Mouse (Mus musculus) liver, embryonic 12.5 days (tissue): ENCODE results near the gene Dpm1. TPM values are rescaled to one million over a fixed set of nuclear protein-coding genes. Genes with fewer than 3 reads are reported as not detected.

Experiments
- ATAC-seq: fragments of 200-750 bp; cut with Nextera tagmentation; 2 replicates; pipeline ENCODE4 v1.8.0; 2017; ENCODE audit warnings: moderate number of reproducible peaks, mild to moderate bottlenecking, moderate library complexity
- H3K27ac ChIP-seq: fragments of 300-500 bp; sonication (generic); 2 replicates; pipeline ENCODE4 v1.5.1; 2016; ENCODE audit warnings: mild to moderate bottlenecking
- H3K27me3 ChIP-seq: fragments of 300-500 bp; sonication (generic); replicated peaks from 2 replicates; pipeline ENCODE4 v1.6.1; 2016; ENCODE audit warnings: mild to moderate bottlenecking, moderate library complexity
- H3K36me3 ChIP-seq: fragments of 300-500 bp; sonication (generic); 2 replicates; pipeline ENCODE4 v1.6.1; 2016; ENCODE audit warnings: mild to moderate bottlenecking, moderate library complexity
- H3K4me1 ChIP-seq: fragments of 300-500 bp; sonication (generic); 2 replicates; pipeline ENCODE4 v1.6.1; 2016
- H3K4me2 ChIP-seq: fragments of 300-500 bp; sonication (generic); 2 replicates; pipeline ENCODE4 v1.6.1; 2016; ENCODE audit warnings: mild to moderate bottlenecking, moderate library complexity
- H3K4me3 ChIP-seq: fragments of 300-500 bp; sonication (generic); 2 replicates; pipeline ENCODE4 v1.5.1; 2016; ENCODE audit warnings: mild to moderate bottlenecking, moderate library complexity
- H3K9ac ChIP-seq: fragments of 300-500 bp; sonication (generic); 2 replicates; pipeline ENCODE4 v1.6.1; 2016; ENCODE audit warnings: mild to moderate bottlenecking, moderate library complexity
- H3K9me3 ChIP-seq: fragments of 300-500 bp; sonication (generic); replicated peaks from 2 replicates; pipeline ENCODE4 v1.6.1; 2016; ENCODE audit warnings: mild to moderate bottlenecking, moderate library complexity
- WGBS: fragments of 180-500 bp; shearing (Covaris S2); methylation state at CpG from one replicate; pipeline ENCODE4 v1.1.7; 2016; ENCODE audit not compliant: insufficient replicate concordance; 5-methylcytosine and 5-hydroxymethylcytosine counted together
- polyA plus RNA-seq: library from polyadenylated mRNA; unstranded; fragments of >200 nt; fragmentation: Nextera tagmentation; extraction: Ambion mirVana; gene quantifications from 2 replicates; pipeline ENCODE4 v1.2.1, GENCODE M21; 2016

Dpm1 gene
- polyA plus RNA-seq, 1 experiment from 2014 or later = 94.0 TPM

- H3K4me2 ChIP-seq = no peak overlapping the region
- no peaks in the 10 kb centered on the region for H3K4me1 ChIP-seq
- whole genome bisulfite sequencing = 63% methylated on average over 5 of the region's 5 CpGs
- H3K36me3 ChIP-seq = peaks cover 95% of the 10 kb centered on the region
- H3K4me3 ChIP-seq = no peak overlapping the region
- no peak overlapping the region for H3K27ac ChIP-seq
- no peaks in the 10 kb centered on the region for H3K9me3 ChIP-seq
- H3K9ac ChIP-seq = no peak overlapping the region
- no peaks in the 10 kb centered on the region for H3K27me3 ChIP-seq
- no peak for ATAC-seq
These were observed 16.5 kb downstream of the Dpm1 start for GRCm38 (mm10) chr2:168213788-168214397.

- no peak overlapping the region for H3K4me3 ChIP-seq
- H3K27ac ChIP-seq = peak overlapping the region; percentile 98
- peak overlapping the region; percentile 83 for H3K4me2 ChIP-seq
These were observed 22.5 kb downstream of the Dpm1 start for GRCm38 (mm10) chr2:168207883-168208282.

GRCm38 (mm10) chr2:168206725-168207644 is 23.4 kb downstream of the Dpm1 start, which contains the start of gene Adnp:
Gene Adnp (minus strand): TSS chr2:168207112.
- H3K9me3 ChIP-seq = no peaks in the 10 kb centered on the region
- peaks cover 47% of the 10 kb centered on the region for H3K4me1 ChIP-seq
- H3K36me3 ChIP-seq = peaks cover 67% of the 10 kb centered on the region
- H3K4me3 ChIP-seq = peak within 1 kb of the TSS; percentile 98
- peak within 1 kb of the TSS; percentile 83 for H3K4me2 ChIP-seq
- no peaks in the 10 kb centered on the region for H3K27me3 ChIP-seq
- peak within 1 kb of the TSS; percentile 98 for H3K27ac ChIP-seq
- under 1% methylated on average over 72 of the region's 89 CpGs for WGBS
- ATAC-seq = peak; percentile 89
- H3K9ac ChIP-seq = peak within 1 kb of the TSS; percentile 99

More at GRCm38 (mm10) chr2:168207883-168208282, 22.5 kb downstream of the Dpm1 start:
- no peak for ATAC-seq
- H3K27me3 ChIP-seq = no peaks in the 10 kb centered on the region
- H3K36me3 ChIP-seq = peaks cover 68% of the 10 kb centered on the region
- peak overlapping the region; percentile 99; the same call in 1 of the 2 replicates for H3K9ac ChIP-seq
- no peaks in the 10 kb centered on the region for H3K9me3 ChIP-seq
- 76% methylated on average over 3 of the region's 3 CpGs for WGBS
- peaks cover 38% of the 10 kb centered on the region for H3K4me1 ChIP-seq

GRCm38 (mm10) chr2:168205681-168206631 is 24.4 kb downstream of the Dpm1 start:
- Histone ChIP-seq H3K4me1 (peaks cover 54% of the 10 kb centered on the region), H3K36me3 (peaks cover 64% of the 10 kb centered on the region), H3K4me3 (peak overlapping the region; percentile 98), H3K27me3 (no peaks in the 10 kb centered on the region), H3K9me3 (no peaks in the 10 kb centered on the region), H3K4me2 (peak overlapping the region; percentile 83), H3K27ac (peak overlapping the region; percentile 98), H3K9ac (peak overlapping the region; percentile 99)
- ATAC-seq = peak; percentile 9; the same call in 1 of the 2 replicates
- WGBS = under 1% methylated on average over 47 of the region's 49 CpGs

- peak overlapping the region; percentile 98 for H3K4me3 ChIP-seq
- ATAC-seq = peak; percentile 64
- peak overlapping the region; percentile 83 for H3K4me2 ChIP-seq
- H3K27me3 ChIP-seq = no peaks in the 10 kb centered on the region
- H3K27ac ChIP-seq = peak overlapping the region; percentile 98
- no peaks in the 10 kb centered on the region for H3K9me3 ChIP-seq
- peak overlapping the region; percentile 99 for H3K9ac ChIP-seq
- peaks cover 61% of the 10 kb centered on the region for H3K4me1 ChIP-seq
- peaks cover 64% of the 10 kb centered on the region for H3K36me3 ChIP-seq
- 8% methylated on average over 6 of the region's 6 CpGs for WGBS
These were observed 25.1 kb downstream of the Dpm1 start for GRCm38 (mm10) chr2:168205265-168205664.

- Histone ChIP-seq H3K9ac (peak overlapping the region; percentile 99; the same call in 1 of the 2 replicates), H3K27ac (no peak overlapping the region), H3K36me3 (peaks cover 61% of the 10 kb centered on the region), H3K4me3 (peak overlapping the region; percentile 98), H3K4me2 (peak overlapping the region; percentile 83), H3K9me3 (no peaks in the 10 kb centered on the region), H3K4me1 (peaks cover 67% of the 10 kb centered on the region), H3K27me3 (no peaks in the 10 kb centered on the region)
- no peak for ATAC-seq
- 87% methylated on average over 8 of the region's 8 CpGs for WGBS
These were observed 25.9 kb downstream of the Dpm1 start for GRCm38 (mm10) chr2:168204476-168204999.

GRCm38 (mm10) chr2:168200014-168200691 is 30.2 kb downstream of the Dpm1 start:
- Histone ChIP-seq H3K9me3 (no peaks in the 10 kb centered on the region), H3K4me1 (peaks cover 74% of the 10 kb centered on the region), H3K4me3 (no peak overlapping the region), H3K9ac (no peak overlapping the region), H3K4me2 (no peak overlapping the region; the same call in 1 of the 2 replicates), H3K27me3 (no peaks in the 10 kb centered on the region), H3K27ac (0 out of 2 replicates have a peak overlapping the region, but pooled peaks have one; percentile 11), H3K36me3 (peaks cover 86% of the 10 kb centered on the region)
- WGBS = 60% methylated on average over 4 of the region's 5 CpGs
- no peak for ATAC-seq

GRCm38 (mm10) chr2:168199476-168199875 is 30.9 kb downstream of the Dpm1 start:
- ATAC-seq = no peak
- Histone ChIP-seq H3K27ac (no peak overlapping the region), H3K36me3 (peaks cover 86% of the 10 kb centered on the region), H3K27me3 (no peaks in the 10 kb centered on the region), H3K9me3 (no peaks in the 10 kb centered on the region), H3K4me2 (no peak overlapping the region), H3K4me3 (no peak overlapping the region), H3K4me1 (peaks cover 74% of the 10 kb centered on the region), H3K9ac (no peak overlapping the region)
- WGBS = 86% methylated on average over 4 of the region's 4 CpGs

- Histone ChIP-seq H3K4me1 (peaks cover 77% of the 10 kb centered on the region), H3K27me3 (no peaks in the 10 kb centered on the region), H3K4me2 (no peak overlapping the region), H3K27ac (no peak overlapping the region), H3K4me3 (no peak overlapping the region), H3K36me3 (peaks cover 86% of the 10 kb centered on the region), H3K9me3 (no peaks in the 10 kb centered on the region), H3K9ac (no peak overlapping the region)
- ATAC-seq = no peak
- WGBS = 92% methylated on average over 1 of the region's 1 CpGs
These were observed 32.0 kb downstream of the Dpm1 start for GRCm38 (mm10) chr2:168198421-168198820.

GRCm38 (mm10) chr2:168195721-168196120 is 34.7 kb downstream of the Dpm1 start:
- Histone ChIP-seq H3K4me1 (peaks cover 85% of the 10 kb centered on the region), H3K27ac (no peak overlapping the region)
- 79% methylated on average over 2 of the region's 2 CpGs for WGBS

More at GRCm38 (mm10) chr2:168195721-168196120, 34.7 kb downstream of the Dpm1 start:
- no peaks in the 10 kb centered on the region for H3K9me3 ChIP-seq
- no peak overlapping the region for H3K4me3 ChIP-seq
- no peak overlapping the region for H3K4me2 ChIP-seq
- peaks cover 92% of the 10 kb centered on the region for H3K36me3 ChIP-seq
- H3K27me3 ChIP-seq = no peaks in the 10 kb centered on the region
- H3K9ac ChIP-seq = peak overlapping the region; percentile 31; the same call in 1 of the 2 replicates
- ATAC-seq = no peak; the same call in 1 of the 2 replicates
